Mouse (Mus musculus) ES-Bruce4 (cell line): ENCODE data around the gene Slc6a5. TPM values are rescaled to one million over a fixed set of nuclear protein-coding genes. Genes with fewer than 3 reads are reported as not detected.

Experiments
- H3K27ac ChIP-seq: 2 replicates; pipeline ENCODE4 v1.5.1; 2012; ENCODE audit warnings: low read length, inconsistent platforms; ENCODE audit not compliant: insufficient read depth
- H3K27me3 ChIP-seq: 2 replicates; pipeline ENCODE4 v1.6.1; 2012; ENCODE audit warnings: mild to moderate bottlenecking, low read length, inconsistent platforms; ENCODE audit not compliant: control insufficient read depth, poor library complexity, insufficient read depth, severe bottlenecking
- H3K36me3 ChIP-seq: 2 replicates; pipeline ENCODE4 v1.6.1; 2012; ENCODE audit warnings: inconsistent platforms, mild to moderate bottlenecking, low read length, moderate library complexity; ENCODE audit not compliant: control insufficient read depth, poor library complexity, insufficient read depth, severe bottlenecking
- H3K4me1 ChIP-seq: one replicate; pipeline ENCODE4 v1.8.1; 2011; ENCODE audit warnings: low read length; ENCODE audit not compliant: control insufficient read depth, insufficient read depth
- H3K4me3 ChIP-seq: 2 replicates; pipeline ENCODE4 v1.5.1; 2011; ENCODE audit warnings: low read depth, mild to moderate bottlenecking, low read length
- H3K9ac ChIP-seq: 2 replicates; pipeline ENCODE4 v1.6.1; 2012; ENCODE audit warnings: low read depth, mild to moderate bottlenecking, inconsistent platforms; ENCODE audit not compliant: poor library complexity, severe bottlenecking
- H3K9me3 ChIP-seq: replicated peaks from 2 replicates; pipeline ENCODE4 v1.6.1; 2012; ENCODE audit warnings: mild to moderate bottlenecking, low read length, inconsistent platforms; ENCODE audit not compliant: control insufficient read depth, poor library complexity, insufficient read depth, severe bottlenecking
- CTCF ChIP-seq: IDR thresholded peaks from one replicate; pipeline ENCODE4 v1.8.1; 2011; ENCODE audit warnings: low read depth, low read length
- EP300 ChIP-seq: IDR thresholded peaks from 2 replicates; pipeline ENCODE4 v1.6.1; 2011; ENCODE audit warnings: low read depth, low read length; ENCODE audit not compliant: insufficient read depth
- POLR2A ChIP-seq: IDR thresholded peaks from one replicate; pipeline ENCODE4 v1.8.1; 2011; ENCODE audit warnings: low read length; ENCODE audit not compliant: insufficient read depth
- polyA plus RNA-seq: library from polyadenylated mRNA; stranded (reverse); fragments of >200 nt; gene quantifications from 2 replicates; pipeline ENCODE4 v1.2.4, GENCODE M21; 2011; ENCODE audit warnings: low read depth; ENCODE audit not compliant: missing spikeins, insufficient read depth, insufficient read length

Gene Slc6a5
- polyA plus RNA-seq, 1 experiment: not detected

- Histone ChIP-seq H3K27me3 (peaks cover 19% of the 10 kb centered on the region), H3K27ac (no peak within 1 kb of the TSS), H3K9ac (peak within 1 kb of the TSS; percentile 62), H3K36me3 (no peaks in the 10 kb centered on the region), H3K4me1 (no peaks in the 10 kb centered on the region), H3K9me3 (no peaks in the 10 kb centered on the region), H3K4me3 (peak within 1 kb of the TSS; percentile 55)
- TF ChIP-seq POLR2A: no peak
- no peak for TF ChIP-seq EP300
- TF ChIP-seq CTCF: no peak
Measured at GRCm38 (mm10) chr7:49974841-49975440, 65.0 kb downstream of the Slc6a5 start, which contains the start of gene Nell1. Gene Nell1 (plus strand): TSS chr7:49974864.

- Histone ChIP-seq H3K4me1 (no peaks in the 10 kb centered on the region), H3K27ac (no peak overlapping the region), H3K36me3 (no peaks in the 10 kb centered on the region), H3K9ac (peak overlapping the region; percentile 62), H3K27me3 (peaks cover 19% of the 10 kb centered on the region), H3K4me3 (peak overlapping the region; percentile 55), H3K9me3 (no peaks in the 10 kb centered on the region)
- no peak for TF ChIP-seq CTCF
- no peak for TF ChIP-seq EP300
- TF ChIP-seq POLR2A: no peak
Measured at GRCm38 (mm10) chr7:49975441-49976121, 65.6 kb downstream of the Slc6a5 start.

- Histone ChIP-seq H3K9ac (no peak overlapping the region), H3K27ac (no peak overlapping the region), H3K4me1 (no peaks in the 10 kb centered on the region), H3K9me3 (no peaks in the 10 kb centered on the region), H3K36me3 (no peaks in the 10 kb centered on the region), H3K27me3 (peaks cover 2% of the 10 kb centered on the region; the same call in 1 of the 2 replicates), H3K4me3 (no peak overlapping the region)
- no peak for TF ChIP-seq EP300
- no peak for TF ChIP-seq POLR2A
- peak; percentile 58 for TF ChIP-seq CTCF
Measured at GRCm38 (mm10) chr7:49981511-49982227, 71.7 kb downstream of the Slc6a5 start.

- Histone ChIP-seq H3K36me3 (no peaks in the 10 kb centered on the region), H3K4me1 (no peaks in the 10 kb centered on the region), H3K9ac (no peak overlapping the region), H3K27me3 (no peaks in the 10 kb centered on the region), H3K9me3 (no peaks in the 10 kb centered on the region), H3K4me3 (no peak overlapping the region), H3K27ac (no peak overlapping the region)
- TF ChIP-seq EP300: no peak
- no peak for TF ChIP-seq CTCF
- TF ChIP-seq POLR2A: no peak
Measured at GRCm38 (mm10) chr7:49984698-49985097, 74.8 kb downstream of the Slc6a5 start.

- H3K36me3 ChIP-seq: no peaks in the 10 kb centered on the region
- no peak overlapping the region for H3K27ac ChIP-seq
- H3K27me3 ChIP-seq: no peaks in the 10 kb centered on the region
- TF ChIP-seq CTCF (no peak), POLR2A (no peak), EP300 (no peak)
- H3K4me3 ChIP-seq: no peak overlapping the region
- H3K9me3 ChIP-seq: no peaks in the 10 kb centered on the region
- no peak overlapping the region for H3K9ac ChIP-seq
- no peaks in the 10 kb centered on the region for H3K4me1 ChIP-seq
Measured at GRCm38 (mm10) chr7:49985947-49986346, 76.0 kb downstream of the Slc6a5 start.
